Mouse (Mus musculus) heart, postnatal 36 days (tissue): ENCODE measurements around the gene Olfr521. TPM values are rescaled to one million over a fixed set of nuclear protein-coding genes. Genes with fewer than 3 reads are reported as not detected.
"Not testable (repeated sequence)": the region's sequence is repeated elsewhere in the genome, so short reads cannot be mapped to it uniquely, and the experiment has no call there.

Experiments used
- DNase-seq, 2 experiments: peaks; one replicate each; pipeline ENCODE4 v3.0.0; 2021 to 2022
- intact Hi-C: fragments of 180-260 bp; cut with DNase I; formaldehyde crosslinking; loops from one replicate; pipeline ENCODE4 v1.15.1; 2025
- total RNA-seq, 2 experiments: library from RNA; stranded (reverse); gene quantifications; 2 replicates each; pipeline ENCODE4 v1.2.3; 2021

Olfr521 gene
- total RNA-seq = not detected

- intact Hi-C loops = no loop called here
- no peak for DNase-seq
Measured at GRCm38 (mm10) chr7:99763207-99763606, at the start of gene Olfr521. TSS of gene Olfr521 (plus strand) at chr7:99763507.

GRCm38 (mm10) chr7:99716536-99716935 lies 46.8 kb upstream of the Olfr521 start:
- no peak for DNase-seq
- intact Hi-C loops = no loop called here

- intact Hi-C loops = loop anchor here (5.0 kb wide), 2 partner anchors 57 to 67 kb away; no protein-coding TSS in a partner anchor
- no peak for DNase-seq
Measured at GRCm38 (mm10) chr7:99729973-99730372, 33.3 kb upstream of the Olfr521 start, which contains the start of gene Olfr520. TSS of gene Olfr520 (plus strand) at chr7:99730273.

- peak; percentile 35 to 40 for DNase-seq
Measured at GRCm38 (mm10) chr7:99734612-99735011, 28.7 kb upstream of the Olfr521 start.

GRCm38 (mm10) chr7:99735491-99735890 lies 27.8 kb upstream of the Olfr521 start:
- DNase-seq, intact Hi-C loops: not testable (repeated sequence)

More at GRCm38 (mm10) chr7:99734612-99735011, 28.7 kb upstream of the Olfr521 start:
- intact Hi-C loops = loop anchor here (5.0 kb wide), 1 partner anchor 53 kb away; no protein-coding TSS in a partner anchor

GRCm38 (mm10) chr7:99739276-99739675 lies 24.0 kb upstream of the Olfr521 start:
- intact Hi-C loops = no loop called here
- DNase-seq = no peak

- intact Hi-C loops = no loop called here
Measured at GRCm38 (mm10) chr7:99781385-99781784, 18.1 kb downstream of the Olfr521 start.

GRCm38 (mm10) chr7:99781916-99782315 lies 18.6 kb downstream of the Olfr521 start:
- intact Hi-C loops = no loop called here
- no peak for DNase-seq

More at GRCm38 (mm10) chr7:99781385-99781784, 18.1 kb downstream of the Olfr521 start:
- no peak for DNase-seq

- intact Hi-C loops = no loop called here
- no peak for DNase-seq
Measured at GRCm38 (mm10) chr7:99783421-99783820, 20.1 kb downstream of the Olfr521 start.

GRCm38 (mm10) chr7:99785553-99785952 lies 22.2 kb downstream of the Olfr521 start:
- intact Hi-C loops = loop anchor here (5.0 kb wide), 1 partner anchor 53 kb away; the partner anchor contains the start of gene Olfr520
- no peak for DNase-seq

GRCm38 (mm10) chr7:99786774-99787173 lies 23.5 kb downstream of the Olfr521 start:
- DNase-seq = no peak
- intact Hi-C loops = loop anchor here (5.0 kb wide), 1 partner anchor 54 kb away; the partner anchor contains the start of gene Olfr520

GRCm38 (mm10) chr7:99787935-99788334 lies 24.6 kb downstream of the Olfr521 start:
- intact Hi-C loops = loop anchor here (5.0 kb wide), 1 partner anchor 56 kb away; the partner anchor contains the start of gene Olfr520
- no peak for DNase-seq

GRCm38 (mm10) chr7:99788563-99788962 lies 25.3 kb downstream of the Olfr521 start:
- peak in 1 of 2 experiments; percentile 18 for DNase-seq
- intact Hi-C loops = loop anchor here (5.0 kb wide), 1 partner anchor 56 kb away; the partner anchor contains the start of gene Olfr520

GRCm38 (mm10) chr7:99790816-99791215 lies 27.5 kb downstream of the Olfr521 start:
- no peak for DNase-seq
- intact Hi-C loops = no loop called here

- intact Hi-C loops = no loop called here
- DNase-seq = no peak
Measured at GRCm38 (mm10) chr7:99794096-99794495, 30.8 kb downstream of the Olfr521 start.

- peak in 1 of 2 experiments; percentile 28 for DNase-seq
- intact Hi-C loops = loop anchor here (1.0 to 5.0 kb wide), 4 partner anchors 68 to 298 kb away; no protein-coding TSS in a partner anchor
Measured at GRCm38 (mm10) chr7:99795192-99795981, 32.1 kb downstream of the Olfr521 start.

GRCm38 (mm10) chr7:99796471-99796870 lies 33.2 kb downstream of the Olfr521 start:
- intact Hi-C loops = loop anchor here (5.0 kb wide), 3 partner anchors 69 to 299 kb away; no protein-coding TSS in a partner anchor
- no peak for DNase-seq

GRCm38 (mm10) chr7:99797261-99797660 lies 34.0 kb downstream of the Olfr521 start:
- intact Hi-C loops = loop anchor here (5.0 kb wide), 3 partner anchors 70 to 300 kb away; no protein-coding TSS in a partner anchor
- no peak for DNase-seq

GRCm38 (mm10) chr7:99797911-99798647 lies 34.8 kb downstream of the Olfr521 start:
- intact Hi-C loops = loop anchor here (1.0 to 5.0 kb wide), 6 partner anchors 71 to 301 kb away; partner anchors contain the start of gene Slco2b1
- DNase-seq = peak; percentile 68 to 71

GRCm38 (mm10) chr7:99799118-99799517 lies 35.8 kb downstream of the Olfr521 start:
- no peak for DNase-seq
- intact Hi-C loops = loop anchor here (1.0 to 5.0 kb wide), 5 partner anchors 72 to 302 kb away; partner anchors contain the start of gene Slco2b1
